Mouse (Mus musculus) gastrocnemius, postnatal 25 days (tissue): ENCODE measurements around the gene Midn. TPM values are rescaled to one million over a fixed set of nuclear protein-coding genes. Genes with fewer than 3 reads are reported as not detected.
A peak's percentile ranks its signal among the peaks of the same experiment; 100 is the strongest.

Experiments
- DNase-seq: peaks from one replicate; pipeline ENCODE4 v3.0.0; 2022
- long read RNA-seq, 2 experiments: library from polyadenylated mRNA; stranded (forward); transcript quantifications; one replicate each; pipeline ENCODE4 v2.0.0; 2021
- total RNA-seq, 2 experiments: library from RNA; stranded (reverse); gene quantifications; 1 replicate in 1 of 2; 2 replicates in 1 of 2; pipeline ENCODE4 v1.2.3; 2021

Midn gene
- total RNA-seq, result 10 to 100 TPM; 33.7 to 34.8 TPM
- long read RNA-seq, experiment 1, partial matches to known transcripts, result 1 of 9 reads
- long read RNA-seq, experiment 1, other reads (novel, unspliced or antisense), result 7 of 9 reads
- long read RNA-seq, experiment 2, partial matches to known transcripts, result 0 of 2 reads
- long read RNA-seq, experiment 2, other reads (novel, unspliced or antisense), result 2 of 2 reads

- DNase-seq, result peak; percentile 90
Observed at GRCm38 (mm10) chr10:80147719-80148601, at the start of gene Midn. Midn (plus strand) TSS chr10:80148272.

GRCm38 (mm10) chr10:80098630-80099029 lies 49.4 kb upstream of the Midn start:
- no peak for DNase-seq

GRCm38 (mm10) chr10:80100982-80101381 lies 47.1 kb upstream of the Midn start:
- DNase-seq, result peak; percentile 33

GRCm38 (mm10) chr10:80102216-80102915 lies 45.7 kb upstream of the Midn start:
- peak; percentile 84 for DNase-seq

GRCm38 (mm10) chr10:80103032-80103431 lies 45.0 kb upstream of the Midn start:
- no peak for DNase-seq

- no peak for DNase-seq
Observed at GRCm38 (mm10) chr10:80104181-80104580, 43.9 kb upstream of the Midn start.

- DNase-seq, result no peak
Observed at GRCm38 (mm10) chr10:80105460-80105859, 42.6 kb upstream of the Midn start, which contains the start of gene Sbno2. Sbno2 (minus strand) TSS chr10:80105571.

GRCm38 (mm10) chr10:80105926-80106325 lies 42.1 kb upstream of the Midn start:
- DNase-seq, result no peak

GRCm38 (mm10) chr10:80107678-80108077 lies 40.4 kb upstream of the Midn start:
- DNase-seq, result no peak

GRCm38 (mm10) chr10:80114341-80115284 lies 33.5 kb upstream of the Midn start:
- DNase-seq, result peak; percentile 84

- DNase-seq, result peak; percentile 100
Observed at GRCm38 (mm10) chr10:80115290-80115943, 32.7 kb upstream of the Midn start, which contains the start of gene Stk11. Stk11 (plus strand) TSS chr10:80115803.

GRCm38 (mm10) chr10:80115944-80116335 lies 32.1 kb upstream of the Midn start:
- DNase-seq, result no peak

GRCm38 (mm10) chr10:80116563-80116926 lies 31.5 kb upstream of the Midn start:
- DNase-seq, result no peak

- DNase-seq, result peak; percentile 82
Observed at GRCm38 (mm10) chr10:80116927-80117691, 31.0 kb upstream of the Midn start.

GRCm38 (mm10) chr10:80117736-80118135 lies 30.3 kb upstream of the Midn start:
- DNase-seq, result no peak

- DNase-seq, result no peak
Observed at GRCm38 (mm10) chr10:80118552-80118951, 29.5 kb upstream of the Midn start.

- peak; percentile 64 for DNase-seq
Observed at GRCm38 (mm10) chr10:80120146-80120545, 27.9 kb upstream of the Midn start.

- DNase-seq, result no peak
Observed at GRCm38 (mm10) chr10:80121639-80122038, 26.4 kb upstream of the Midn start.

- DNase-seq, result no peak
Observed at GRCm38 (mm10) chr10:80123932-80124562, 24.0 kb upstream of the Midn start.

GRCm38 (mm10) chr10:80127920-80128319 lies 20.2 kb upstream of the Midn start:
- peak; percentile 4 for DNase-seq
